ENCODE assay signal across 8 mouse cellular contexts in the genomic region with DNA sequence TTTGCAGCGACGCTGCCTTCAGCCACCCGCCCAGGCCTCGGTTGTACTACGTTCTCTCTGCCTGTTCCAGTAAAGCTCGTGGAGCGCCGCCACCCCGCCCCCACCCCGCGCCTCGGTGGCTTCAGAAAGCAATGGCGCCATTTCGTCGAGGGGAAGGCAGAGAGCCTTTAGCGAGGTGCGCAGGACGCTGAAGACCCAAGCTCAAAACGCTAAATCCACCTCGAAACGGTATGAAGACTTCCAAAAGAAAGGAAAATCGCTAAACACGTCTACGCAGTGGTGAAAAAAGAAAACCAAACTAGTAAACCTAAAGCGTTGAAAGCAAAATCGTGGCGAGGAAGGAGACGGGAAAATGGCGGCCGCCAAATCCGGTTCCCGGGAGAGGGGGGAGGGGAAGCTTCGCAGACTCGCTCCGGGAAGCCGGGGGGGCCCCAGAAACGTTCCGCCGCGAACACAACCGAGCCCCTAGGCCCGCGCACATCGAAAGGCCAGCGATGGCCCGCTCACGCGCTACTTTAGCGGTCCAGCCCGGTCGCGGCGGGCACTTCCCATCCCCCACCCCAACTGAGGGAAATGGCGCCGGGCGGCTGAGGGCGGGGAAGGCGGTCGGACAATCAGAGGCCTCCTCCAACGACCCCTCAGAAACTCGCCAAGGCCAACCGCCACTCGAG. TPM values are rescaled to one million over a fixed set of nuclear protein-coding genes. Genes with fewer than 3 reads are reported as not detected.
DNase-seq lines count a peak whose midpoint lies in the region; ATAC-seq and TF ChIP-seq lines count a peak whose summit lies in the region.

No protein-coding gene starts in this region.

- H3K27me3 ChIP-seq in hindbrain, postnatal 0 days (ENCODE audit: insufficient read depth, low read length), result no peaks in the 10 kb centered on the region

- intact Hi-C loops in gastrocnemius, adult 2 months (cut with DNase I), result no loop called here
- intact Hi-C loops in left cerebral cortex, adult 2 months (cut with DNase I), result loop anchor here (1.0 kb wide), 1 partner anchor 40 kb away; no protein-coding TSS in a partner anchor

- peaks cover 12% of the 10 kb centered on the region for H3K36me3 ChIP-seq in hindbrain, postnatal 0 days (ENCODE audit: insufficient read depth, low read length)
- H3K36me3 ChIP-seq in macrophage (ENCODE audit: inconsistent target), result peaks cover 20% of the 10 kb centered on the region

- no peaks in the 10 kb centered on the region for H3K9me3 ChIP-seq in hindbrain, postnatal 0 days (ENCODE audit: low read length)

- DNase-seq in ZHBTc4 (ENCODE audit: low read depth, low spot score), result peak; percentile 86
- DNase-seq in gastrocnemius, adult 2 months, result peak; percentile 81
- DNase-seq in hindbrain, postnatal 0 days (ENCODE audit: low spot score), result peak; percentile 86
- DNase-seq in left cerebral cortex, adult 2 months (ENCODE audit: extremely low spot score in 1 of 2, low spot score in 2 of 2), result peak; percentile 68 to 75
- DNase-seq in right cerebral cortex, adult 18-20 months, result peak; percentile 70
- peak; percentile 79 for DNase-seq in urinary bladder, adult 2 months (ENCODE audit: low spot score)

- peak overlapping the region; percentile 100 for H3K9ac ChIP-seq in hindbrain, postnatal 0 days (replicated peaks; ENCODE audit: low read length)

- peak; percentile 30 for ATAC-seq in common myeloid progenitor, adult 5-6 weeks (replicated peaks; ENCODE audit: low read depth, poor library complexity, severe bottlenecking)
- ATAC-seq in hindbrain, postnatal 0 days, result peak; percentile 27

- H3K4me3 ChIP-seq in gastrocnemius, adult 2 months, result peak overlapping the region; percentile 81
- H3K4me3 ChIP-seq in hindbrain, postnatal 0 days (ENCODE audit: low read length), result peak overlapping the region; percentile 100
- H3K4me3 ChIP-seq in left cerebral cortex, adult 2 months, result peak overlapping the region; percentile 99
- H3K4me3 ChIP-seq in macrophage (ENCODE audit: inconsistent target), result peak overlapping the region; percentile 72

- peak overlapping the region; percentile 99 for H3K27ac ChIP-seq in gastrocnemius, adult 2 months
- peak overlapping the region; percentile 100 for H3K27ac ChIP-seq in hindbrain, postnatal 0 days
- H3K27ac ChIP-seq in left cerebral cortex, adult 2 months, result peak overlapping the region; percentile 99
- peak overlapping the region; percentile 96 for H3K27ac ChIP-seq in macrophage

- peaks cover 87% of the 10 kb centered on the region for H3K79me2 ChIP-seq in macrophage (ENCODE audit: inconsistent target)

- H3K4me1 ChIP-seq in hindbrain, postnatal 0 days (ENCODE audit: insufficient read depth, low read length), result peaks cover 15% of the 10 kb centered on the region

- peak overlapping the region; percentile 74 for H3K4me2 ChIP-seq in hindbrain, postnatal 0 days (ENCODE audit: low read depth, low read length)

- WGBS in hindbrain, postnatal 0 days, result under 1% methylated on average over 61 of the region's 63 CpGs
- WGBS in macrophage (ENCODE audit: missing documents), result under 1% methylated on average over 60 of the region's 63 CpGs

- no peak for TF ChIP-seq CTCF in gastrocnemius, adult 2 months (IDR thresholded peaks at IDR 0.05)
- TF ChIP-seq CTCF in hindbrain, postnatal 0 days (IDR thresholded peaks at IDR 0.05; ENCODE audit: low read depth), result 0 out of 2 replicates have a peak, but pooled peaks have one; percentile 1
- TF ChIP-seq CTCF in left cerebral cortex, adult 2 months (IDR thresholded peaks at IDR 0.05), result no peak

RNA-seq across cellular contexts. Expression of a gene that starts 0.7 kb away (rescaled TPM):
- 1,806 and 1,849 TPM in 2 replicates for total RNA-seq in common myeloid progenitor, adult 5-6 weeks (2017)
- total RNA-seq in gastrocnemius, adult 2 months (2021), result 100 to 1,000 TPM; 290 to 399 TPM
- 143 and 192 TPM in 2 replicates for total RNA-seq in hindbrain, postnatal 0 days (2014; rRNA removed)
- polyA plus RNA-seq in hindbrain, postnatal 0 days (2015; fragmentation: Nextera tagmentation; extraction: Ambion mirVana), result 876 and 940 TPM in 2 replicates
- 100 to 1,000 TPM; 483 to 488 TPM for total RNA-seq in left cerebral cortex, adult 2 months (2021)
- 1,000 to 10,000 TPM; 1,380 to 4,281 (median 3,337) TPM for total RNA-seq in macrophage (2018; cell fraction: chromatin; rRNA removed)
- total RNA-seq in macrophage (2018; cell fraction: cytosol; rRNA removed), result 100 to 1,000 TPM; 298 to 571 (median 443) TPM
- 1,000 to 10,000 TPM in 24 of 26 experiments, 100 to 1,000 TPM in 2; 875 to 2,658 (median 1,540) TPM for total RNA-seq in macrophage (2018; cell fraction: nucleus; rRNA removed)
- polyA plus RNA-seq in macrophage (2018), result 677 to 1,116 TPM (median 885 TPM) in 3 replicates
- 639 and 754 TPM in 2 replicates for polyA plus RNA-seq in urinary bladder, adult 2 months (2012; rRNA removed)

RNA-seq across cellular contexts. Expression of a gene that starts 1.1 kb away (rescaled TPM):
- total RNA-seq in common myeloid progenitor, adult 5-6 weeks (2017), result 503 and 530 TPM in 2 replicates
- 10 to 100 TPM; 38.6 to 51.1 TPM for total RNA-seq in gastrocnemius, adult 2 months (2021)
- total RNA-seq in hindbrain, postnatal 0 days (2014; rRNA removed), result 82.1 and 87.9 TPM in 2 replicates
- polyA plus RNA-seq in hindbrain, postnatal 0 days (2015; fragmentation: Nextera tagmentation; extraction: Ambion mirVana), result 463 and 522 TPM in 2 replicates
- 100 to 1,000 TPM; 121 to 128 TPM for total RNA-seq in left cerebral cortex, adult 2 months (2021)
- total RNA-seq in macrophage (2018; cell fraction: chromatin; rRNA removed), result 10 to 100 TPM in 17 of 26 experiments, 1 to 10 TPM in 9; 4.1 to 62.6 (median 17.1) TPM
- total RNA-seq in macrophage (2018; cell fraction: cytosol; rRNA removed), result 10 to 100 TPM; 36.3 to 83.1 (median 64.2) TPM
- total RNA-seq in macrophage (2018; cell fraction: nucleus; rRNA removed), result 10 to 100 TPM; 11.0 to 72.3 (median 22.9) TPM
- polyA plus RNA-seq in macrophage (2018), result 53.6 to 103 TPM (median 58.2 TPM) in 3 replicates
- polyA plus RNA-seq in urinary bladder, adult 2 months (2012; rRNA removed), result 67.3 and 76.3 TPM in 2 replicates

RNA-seq across cellular contexts. Expression of a gene that starts 36.6 kb away (rescaled TPM):
- 0.87 and 0.96 TPM in 2 replicates for total RNA-seq in common myeloid progenitor, adult 5-6 weeks (2017)
- not detected for total RNA-seq in gastrocnemius, adult 2 months (2021)
- 7.8 and 11.5 TPM in 2 replicates for total RNA-seq in hindbrain, postnatal 0 days (2014; rRNA removed)
- polyA plus RNA-seq in hindbrain, postnatal 0 days (2015; fragmentation: Nextera tagmentation; extraction: Ambion mirVana), result 5.2 and 5.3 TPM in 2 replicates
- 1 to 10 TPM; 1.5 to 1.7 TPM for total RNA-seq in left cerebral cortex, adult 2 months (2021)
- total RNA-seq in macrophage (2018; cell fraction: chromatin; rRNA removed), result not detected
- not detected for total RNA-seq in macrophage (2018; cell fraction: cytosol; rRNA removed)
- total RNA-seq in macrophage (2018; cell fraction: nucleus; rRNA removed), result not detected
- not detected in 3 replicates for polyA plus RNA-seq in macrophage (2018)
- 38.2 and 49.5 TPM in 2 replicates for polyA plus RNA-seq in urinary bladder, adult 2 months (2012; rRNA removed)

RNA-seq across cellular contexts. Expression of a gene that starts 54.7 kb away (rescaled TPM):
- 74.8 and 89.6 TPM in 2 replicates for total RNA-seq in common myeloid progenitor, adult 5-6 weeks (2017)
- total RNA-seq in gastrocnemius, adult 2 months (2021), result 1 to 10 TPM; 4.4 to 6.1 TPM
- 45.5 and 46.7 TPM in 2 replicates for total RNA-seq in hindbrain, postnatal 0 days (2014; rRNA removed)
- 75.2 and 83.9 TPM in 2 replicates for polyA plus RNA-seq in hindbrain, postnatal 0 days (2015; fragmentation: Nextera tagmentation; extraction: Ambion mirVana)
- total RNA-seq in left cerebral cortex, adult 2 months (2021), result 100 to 1,000 TPM in 1 of 2 experiments, 10 to 100 TPM in 1; 94.9 to 102 TPM
- 100 to 1,000 TPM in 23 of 26 experiments, 10 to 100 TPM in 3; 73.8 to 511 (median 250) TPM for total RNA-seq in macrophage (2018; cell fraction: chromatin; rRNA removed)
- total RNA-seq in macrophage (2018; cell fraction: cytosol; rRNA removed), result 100 to 1,000 TPM in 17 of 26 experiments, 10 to 100 TPM in 9; 73.4 to 231 (median 154) TPM
- total RNA-seq in macrophage (2018; cell fraction: nucleus; rRNA removed), result 100 to 1,000 TPM in 25 of 26 experiments, 10 to 100 TPM in 1; 84.6 to 517 (median 229) TPM
- polyA plus RNA-seq in macrophage (2018), result 66.2 to 91.7 TPM (median 66.3 TPM) in 3 replicates
- polyA plus RNA-seq in urinary bladder, adult 2 months (2012; rRNA removed), result 12.3 and 14.5 TPM in 2 replicates

Comparison
In these comparisons a context has a peak if more than half of its experiments do, and no peak if none do; other contexts are left out.
1. Peak in every context shown above with its lines: DNase-seq, ATAC-seq, H3K4me3 ChIP-seq and H3K27ac ChIP-seq.